Mouse (Mus musculus): ENCODE data around the gene Sema4b. TPM values are rescaled to one million over a fixed set of nuclear protein-coding genes. Genes with fewer than 3 reads are reported as not detected.

Sema4b gene
- total RNA-seq, 1 experiment, result 50.1 TPM

DNA sequence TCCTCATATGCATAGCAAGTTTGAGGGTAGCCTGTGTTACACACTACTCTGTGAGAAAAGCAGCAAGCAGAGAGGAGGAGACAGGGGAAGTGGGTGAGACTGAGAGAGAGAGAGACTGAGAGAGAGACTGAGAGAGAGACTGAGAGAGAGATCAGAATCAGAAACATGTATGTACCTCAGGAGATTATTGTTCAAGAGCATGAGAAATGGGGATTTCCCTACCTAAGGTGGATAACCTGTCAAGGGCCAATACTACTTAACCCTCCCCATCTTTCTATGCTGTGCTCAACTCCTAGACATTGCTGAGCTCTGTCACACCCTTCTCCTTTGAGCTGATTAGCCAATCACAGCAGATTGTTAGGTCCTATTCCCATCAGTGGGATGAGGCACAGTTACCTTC is 4.5 kb upstream of the Sema4b start:
- TF ChIP-seq ZC3H11A (IDR thresholded peaks at IDR 0.05; ENCODE audit: borderline replicate concordance, low read depth, low read length) (no peak), MAFK (IDR thresholded peaks at IDR 0.05; ENCODE audit: insufficient read depth, low read depth, low read length) (no peak), ZNF384 (IDR thresholded peaks at IDR 0.05; ENCODE audit: low read depth, low read length) (no peak), HCFC1 (IDR thresholded peaks at IDR 0.05; ENCODE audit: borderline replicate concordance, insufficient read depth, low read length) (no peak), CHD2 (IDR thresholded peaks at IDR 0.05; ENCODE audit: low read depth, low read length) (no peak)
- Histone ChIP-seq H3K36me3 (ENCODE audit: control insufficient read depth, insufficient read depth, low read length, poor library complexity, severe bottlenecking) (no peaks in the 10 kb centered on the region), H3K9ac (ENCODE audit: insufficient read depth, low read depth, low read length, poor library complexity, severe bottlenecking) (no peak overlapping the region), H3K27ac (ENCODE audit: insufficient read depth, low read depth, low read length, poor library complexity, severe bottlenecking) (no peak overlapping the region), H3K4me1 (ENCODE audit: control insufficient read depth in 2 of 2, insufficient read depth in 2 of 2, low read length in 2 of 2, poor library complexity in 1 of 2) (peaks cover 2 to 15% of the 10 kb centered on the region in 2 experiments; a peak in 3 of 4 replicates), H3K9me3 (ENCODE audit: control insufficient read depth, insufficient read depth, low read depth, low read length) (no peaks in the 10 kb centered on the region), H3K4me3 (ENCODE audit: insufficient read depth in 1 of 2, low read depth in 1 of 2, low read length in 2 of 2, poor library complexity in 1 of 2, severe bottlenecking in 1 of 2) (no peak overlapping the region)
- no peak for DNase-seq (ENCODE audit: low read depth, low spot score)
- in situ Hi-C loops (cut with MboI; ENCODE audit: low sequenced_read_pairs in 2 of 2, unreplicated experiment in 2 of 2), result no loop called here

DNA sequence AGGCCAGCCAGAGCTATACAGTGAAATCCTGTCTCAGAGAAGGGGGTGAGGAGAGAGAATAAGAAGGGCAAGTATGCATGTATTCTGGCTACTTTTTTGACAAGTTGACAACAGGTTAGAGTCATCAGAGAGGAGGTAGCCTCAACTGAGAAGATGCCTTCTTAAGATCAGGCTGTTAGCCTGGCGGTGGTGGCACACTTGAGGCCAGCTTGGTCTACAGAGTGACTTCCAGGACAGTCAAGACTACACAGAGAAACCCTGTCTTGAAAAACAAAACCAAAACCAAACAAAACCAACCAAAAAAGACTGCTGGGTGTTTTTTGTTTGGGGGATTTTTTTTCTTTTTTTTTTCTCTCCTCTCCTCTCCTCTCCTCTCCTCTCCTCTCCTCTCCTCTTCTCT is 3.2 kb upstream of the Sema4b start:
- Histone ChIP-seq H3K36me3 (ENCODE audit: control insufficient read depth, insufficient read depth, low read length, poor library complexity, severe bottlenecking) (no peaks in the 10 kb centered on the region), H3K4me1 (ENCODE audit: control insufficient read depth in 2 of 2, insufficient read depth in 2 of 2, low read length in 2 of 2, poor library complexity in 1 of 2) (peaks cover 8 to 16% of the 10 kb centered on the region in 2 experiments; a peak in 3 of 4 replicates), H3K9ac (ENCODE audit: insufficient read depth, low read depth, low read length, poor library complexity, severe bottlenecking) (no peak overlapping the region), H3K9me3 (ENCODE audit: control insufficient read depth, insufficient read depth, low read depth, low read length) (no peaks in the 10 kb centered on the region), H3K4me3 (ENCODE audit: insufficient read depth in 1 of 2, low read depth in 1 of 2, low read length in 2 of 2, poor library complexity in 1 of 2, severe bottlenecking in 1 of 2) (no peak overlapping the region), H3K27ac (ENCODE audit: insufficient read depth, low read depth, low read length, poor library complexity, severe bottlenecking) (no peak overlapping the region)
- in situ Hi-C loops (cut with MboI; ENCODE audit: low sequenced_read_pairs in 2 of 2, unreplicated experiment in 2 of 2), result no loop called here
- TF ChIP-seq ZC3H11A (IDR thresholded peaks at IDR 0.05; ENCODE audit: borderline replicate concordance, low read depth, low read length) (no peak), MAFK (IDR thresholded peaks at IDR 0.05; ENCODE audit: insufficient read depth, low read depth, low read length) (no peak), HCFC1 (IDR thresholded peaks at IDR 0.05; ENCODE audit: borderline replicate concordance, insufficient read depth, low read length) (no peak), ZNF384 (IDR thresholded peaks at IDR 0.05; ENCODE audit: low read depth, low read length) (no peak), CHD2 (IDR thresholded peaks at IDR 0.05; ENCODE audit: low read depth, low read length) (no peak)
- no peak for DNase-seq (ENCODE audit: low read depth, low spot score)

DNA sequence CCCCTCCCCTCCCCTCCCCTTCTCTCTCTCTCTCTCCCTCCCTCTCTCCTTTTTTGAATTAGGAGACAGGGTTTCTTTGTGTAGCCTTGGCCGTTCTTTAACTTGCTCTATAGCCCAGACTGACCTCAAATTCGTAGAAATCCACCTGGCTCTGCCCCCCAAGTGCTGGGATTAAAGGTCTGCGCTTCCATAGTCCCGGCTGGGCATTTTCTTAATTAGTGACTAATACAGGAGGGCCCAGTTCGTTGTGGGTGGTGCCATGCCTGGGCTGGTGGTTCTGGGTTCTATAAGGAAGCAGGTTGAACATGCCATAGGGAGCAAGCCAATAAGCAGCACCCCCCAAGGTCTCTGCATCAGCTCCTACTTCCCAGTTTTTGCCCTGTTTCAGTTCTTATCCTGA is 2.7 kb upstream of the Sema4b start:
- no peak for DNase-seq (ENCODE audit: low read depth, low spot score)
- no peak for TF ChIP-seq CHD2 (IDR thresholded peaks at IDR 0.05; ENCODE audit: low read depth, low read length)
- TF ChIP-seq MAFK (IDR thresholded peaks at IDR 0.05; ENCODE audit: insufficient read depth, low read depth, low read length), result no peak
- no peak for TF ChIP-seq HCFC1 (IDR thresholded peaks at IDR 0.05; ENCODE audit: borderline replicate concordance, insufficient read depth, low read length)
- no peak for TF ChIP-seq ZC3H11A (IDR thresholded peaks at IDR 0.05; ENCODE audit: borderline replicate concordance, low read depth, low read length)
- TF ChIP-seq ZNF384 (IDR thresholded peaks at IDR 0.05; ENCODE audit: low read depth, low read length), result no peak
- H3K9ac ChIP-seq (ENCODE audit: insufficient read depth, low read depth, low read length, poor library complexity, severe bottlenecking), result no peak overlapping the region
- H3K27ac ChIP-seq (ENCODE audit: insufficient read depth, low read depth, low read length, poor library complexity, severe bottlenecking), result no peak overlapping the region; the same call in 1 of the 2 replicates
- no peaks in the 10 kb centered on the region for H3K9me3 ChIP-seq (ENCODE audit: control insufficient read depth, insufficient read depth, low read depth, low read length)
- H3K36me3 ChIP-seq (ENCODE audit: control insufficient read depth, insufficient read depth, low read length, poor library complexity, severe bottlenecking), result no peaks in the 10 kb centered on the region
- peaks cover 8 to 16% of the 10 kb centered on the region in 2 experiments; a peak in 3 of 4 replicates for H3K4me1 ChIP-seq (ENCODE audit: control insufficient read depth in 2 of 2, insufficient read depth in 2 of 2, low read length in 2 of 2, poor library complexity in 1 of 2)
- no peak overlapping the region for H3K4me3 ChIP-seq (ENCODE audit: insufficient read depth in 1 of 2, low read depth in 1 of 2, low read length in 2 of 2, poor library complexity in 1 of 2, severe bottlenecking in 1 of 2)
- in situ Hi-C loops (cut with MboI; ENCODE audit: low sequenced_read_pairs in 2 of 2, unreplicated experiment in 2 of 2), result no loop called here

DNA sequence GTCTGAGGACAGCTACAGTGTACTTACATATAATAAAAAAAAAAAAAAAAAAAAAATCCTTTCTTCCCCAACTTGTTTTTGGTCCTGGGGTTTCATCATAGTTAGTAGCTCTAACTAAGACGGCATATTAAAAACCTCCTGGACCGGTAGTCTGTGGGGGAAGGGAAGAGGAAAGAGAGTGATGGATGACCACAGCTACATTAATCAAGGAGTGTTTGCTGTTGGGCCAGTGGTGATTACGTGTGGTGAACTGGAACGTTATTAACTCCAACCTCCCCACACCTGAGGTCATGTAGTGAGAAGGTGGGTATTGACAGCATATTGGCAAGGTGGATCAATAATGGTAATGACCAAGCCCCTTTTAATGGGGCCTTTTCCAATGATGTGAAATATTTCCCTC is 2.1 kb upstream of the Sema4b start:
- no peak for DNase-seq (ENCODE audit: low read depth, low spot score)
- 0 out of 2 replicates have a peak, but pooled peaks have one; percentile 13 for TF ChIP-seq ZNF384 (IDR thresholded peaks at IDR 0.05; ENCODE audit: low read depth, low read length)
- TF ChIP-seq MAFK (IDR thresholded peaks at IDR 0.05; ENCODE audit: insufficient read depth, low read depth, low read length), result no peak
- no peak for TF ChIP-seq HCFC1 (IDR thresholded peaks at IDR 0.05; ENCODE audit: borderline replicate concordance, insufficient read depth, low read length)
- TF ChIP-seq ZC3H11A (IDR thresholded peaks at IDR 0.05; ENCODE audit: borderline replicate concordance, low read depth, low read length), result no peak
- TF ChIP-seq CHD2 (IDR thresholded peaks at IDR 0.05; ENCODE audit: low read depth, low read length), result no peak
- Histone ChIP-seq H3K36me3 (ENCODE audit: control insufficient read depth, insufficient read depth, low read length, poor library complexity, severe bottlenecking) (no peaks in the 10 kb centered on the region), H3K9me3 (ENCODE audit: control insufficient read depth, insufficient read depth, low read depth, low read length) (no peaks in the 10 kb centered on the region), H3K27ac (ENCODE audit: insufficient read depth, low read depth, low read length, poor library complexity, severe bottlenecking) (peak overlapping the region; percentile 99; the same call in 1 of the 2 replicates), H3K4me1 (ENCODE audit: control insufficient read depth in 2 of 2, insufficient read depth in 2 of 2, low read length in 2 of 2, poor library complexity in 1 of 2) (peaks cover 11 to 16% of the 10 kb centered on the region in 2 experiments; a peak in 3 of 4 replicates), H3K9ac (ENCODE audit: insufficient read depth, low read depth, low read length, poor library complexity, severe bottlenecking) (peak overlapping the region; percentile 15; the same call in 1 of the 2 replicates), H3K4me3 (ENCODE audit: insufficient read depth in 1 of 2, low read depth in 1 of 2, low read length in 2 of 2, poor library complexity in 1 of 2, severe bottlenecking in 1 of 2) (no peak overlapping the region)
- in situ Hi-C loops (cut with MboI; ENCODE audit: low sequenced_read_pairs in 2 of 2, unreplicated experiment in 2 of 2), result no loop called here
